In the genomic region with DNA sequence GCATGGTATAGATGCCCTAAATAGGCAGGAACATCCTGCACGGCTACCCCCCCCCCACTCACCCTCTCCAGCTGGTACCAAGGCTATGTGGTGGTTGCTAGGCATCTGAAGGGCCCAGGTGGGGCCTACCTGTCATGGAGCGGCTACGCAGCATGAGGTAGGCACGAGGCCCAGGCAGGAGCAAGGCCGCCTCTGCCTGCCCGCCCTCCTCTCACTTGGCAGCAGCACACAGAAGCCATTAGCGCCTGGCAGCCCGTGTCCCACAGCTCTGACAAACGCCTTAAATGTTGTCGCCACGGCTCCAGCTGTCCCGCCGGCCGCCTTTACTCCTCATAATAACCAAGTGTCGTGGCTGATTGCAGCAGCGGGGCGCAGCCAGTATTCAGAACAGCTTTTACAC, we compare ENCODE assay signal across 9 mouse cellular contexts. TPM values are rescaled to one million over a fixed set of nuclear protein-coding genes. Genes with fewer than 3 reads are reported as not detected.
DNase-seq lines count a peak whose midpoint lies in the region; ATAC-seq and TF ChIP-seq lines count a peak whose summit lies in the region.
"Had no signal": no experiment of that assay in that cellular context is flagged by ENCODE, and none has a peak within 500 bp of the region (broad histone marks: within the 10 kb centered on the region; RNA-seq: fewer than 3 reads in every experiment).

No protein-coding gene starts in this region.

- peak overlapping the region; percentile 92 for H3K27ac ChIP-seq in hindbrain, embryonic 13.5 days
- H3K27ac ChIP-seq in limb, embryonic 14.5 days (replicated peaks; ENCODE audit: low read depth, low read length): no peak overlapping the region
- H3K27ac ChIP-seq: intestine, embryonic 15.5 days had no signal

- H3K4me3 ChIP-seq in E14TG2a.4 (replicated peaks; ENCODE audit: low read length): peak overlapping the region; percentile 39; the same call in 1 of the 2 replicates
- H3K4me3 ChIP-seq in hindbrain, embryonic 13.5 days: no peak overlapping the region
- H3K4me3 ChIP-seq in limb, embryonic 14.5 days (replicated peaks; ENCODE audit: low read length): no peak overlapping the region
- H3K4me3 ChIP-seq: intestine, embryonic 15.5 days had no signal

- peak; percentile 66 for ATAC-seq in hindbrain, embryonic 13.5 days (ENCODE audit: low FRiP score)
- ATAC-seq in limb, embryonic 14.5 days (ENCODE audit: low FRiP score, low read depth): no peak
- no peak for ATAC-seq in inflammation-experienced regulatory T-cells, adult 6 months
- no peak for ATAC-seq in erythroblast, adult 5-6 weeks (replicated peaks; ENCODE audit: low FRiP score, poor library complexity, severe bottlenecking)
- ATAC-seq: intestine, embryonic 15.5 days had no signal

- no peak for TF ChIP-seq CTCF in E14TG2a.4 (conservative IDR thresholded peaks at IDR 0.05; ENCODE audit: low read length)

- no peak overlapping the region for H3K9ac ChIP-seq in hindbrain, embryonic 13.5 days
- no peak overlapping the region for H3K9ac ChIP-seq in limb, embryonic 14.5 days (ENCODE audit: low read depth, low read length, severe bottlenecking)
- H3K9ac ChIP-seq: intestine, embryonic 15.5 days had no signal

- TF ChIP-seq POLR2A in limb, embryonic 14.5 days (IDR thresholded peaks at IDR 0.05; ENCODE audit: borderline replicate concordance, extremely low read depth, insufficient read depth, insufficient read length): no peak

- WGBS in hindbrain, embryonic 13.5 days: 28% methylated on average over 17 of the region's 17 CpGs
- 56% methylated on average over 16 of the region's 17 CpGs for WGBS in limb, embryonic 14.5 days

- H3K27me3 ChIP-seq in E14TG2a.4 (ENCODE audit: insufficient read depth, low read length): peaks cover 14% of the 10 kb centered on the region
- H3K27me3 ChIP-seq in hindbrain, embryonic 13.5 days: no peaks in the 10 kb centered on the region
- H3K27me3 ChIP-seq in limb, embryonic 14.5 days (ENCODE audit: control insufficient read depth, insufficient read depth, low read length): no peaks in the 10 kb centered on the region

- H3K9me3 ChIP-seq in E14TG2a.4 (ENCODE audit: low read length): no peaks in the 10 kb centered on the region
- H3K9me3 ChIP-seq in hindbrain, embryonic 13.5 days: no peaks in the 10 kb centered on the region
- H3K9me3 ChIP-seq in limb, embryonic 14.5 days (ENCODE audit: control insufficient read depth, low read length): no peaks in the 10 kb centered on the region
- H3K9me3 ChIP-seq: intestine, embryonic 15.5 days had no signal

- no peak overlapping the region for H3K4me2 ChIP-seq in hindbrain, embryonic 13.5 days
- H3K4me2 ChIP-seq in limb, embryonic 14.5 days (replicated peaks; ENCODE audit: low read depth, low read length, severe bottlenecking): no peak overlapping the region
- H3K4me2 ChIP-seq: intestine, embryonic 15.5 days had no signal

- peaks cover 56% of the 10 kb centered on the region for H3K4me1 ChIP-seq in E14TG2a.4 (replicated peaks; ENCODE audit: low read depth, low read length)
- peaks cover 85% of the 10 kb centered on the region for H3K4me1 ChIP-seq in hindbrain, embryonic 13.5 days (replicated peaks)
- H3K4me1 ChIP-seq in limb, embryonic 14.5 days (ENCODE audit: control insufficient read depth, insufficient read depth, low read length): peaks cover 23% of the 10 kb centered on the region
- H3K4me1 ChIP-seq: intestine, embryonic 15.5 days had no signal

- no peaks in the 10 kb centered on the region for H3K36me3 ChIP-seq in E14TG2a.4 (ENCODE audit: insufficient read depth, low read length)
- H3K36me3 ChIP-seq in hindbrain, embryonic 13.5 days: no peaks in the 10 kb centered on the region
- H3K36me3 ChIP-seq in limb, embryonic 14.5 days (ENCODE audit: control insufficient read depth, insufficient read depth, low read length): no peaks in the 10 kb centered on the region
- H3K36me3 ChIP-seq: intestine, embryonic 15.5 days had no signal

- DNase-seq in cerebellum, adult 8-10 months: peak; percentile 84
- peak; percentile 22 for DNase-seq in limb, embryonic 14.5 days (ENCODE audit: low spot score)
- DNase-seq in embryo, embryonic 10.5 days (ENCODE audit: low spot score): no peak
- no peak for DNase-seq in thymus, postnatal 10 days (ENCODE audit: low spot score in 2 of 2)

RNA-seq across cellular contexts. Expression of a gene that starts 49.4 kb away (rescaled TPM):
- polyA plus RNA-seq in hindbrain, embryonic 13.5 days (2015; fragmentation: Nextera tagmentation; extraction: Ambion mirVana): 44.7 and 46.0 TPM in 2 replicates
- polyA plus RNA-seq in limb, embryonic 14.5 days (2012; rRNA removed): 34.9 and 41.3 TPM in 2 replicates
- polyA plus RNA-seq in limb, embryonic 14.5 days (2014; fragmentation: Nextera tagmentation; extraction: Ambion mirVana): 54.1 and 58.8 TPM in 2 replicates
- 10 to 100 TPM; 17.5 to 28.0 (median 19.6) TPM for polyA plus RNA-seq in inflammation-experienced regulatory T-cells, adult 6 months (2017; shearing (Covaris generic))
- 1.9 and 2.5 TPM in 2 replicates for total RNA-seq in erythroblast, adult 5-6 weeks (2015; ENCODE audit: low replicate concordance)
- 5.9 and 6.0 TPM in 2 replicates for total RNA-seq in erythroblast, adult 5-6 weeks (2017; ENCODE audit: low replicate concordance)

RNA-seq across cellular contexts. Expression of a gene that starts 57.7 kb away (rescaled TPM):
- polyA plus RNA-seq in hindbrain, embryonic 13.5 days (2015; fragmentation: Nextera tagmentation; extraction: Ambion mirVana): 38.9 and 39.1 TPM in 2 replicates
- 19.8 and 27.2 TPM in 2 replicates for polyA plus RNA-seq in limb, embryonic 14.5 days (2012; rRNA removed)
- polyA plus RNA-seq in limb, embryonic 14.5 days (2014; fragmentation: Nextera tagmentation; extraction: Ambion mirVana): 21.4 and 25.9 TPM in 2 replicates
- 10 to 100 TPM; 66.5 to 78.0 (median 67.2) TPM for polyA plus RNA-seq in inflammation-experienced regulatory T-cells, adult 6 months (2017; shearing (Covaris generic))
- total RNA-seq in erythroblast, adult 5-6 weeks (2015; ENCODE audit: low replicate concordance): 7.5 and 11.1 TPM in 2 replicates
- total RNA-seq in erythroblast, adult 5-6 weeks (2017; ENCODE audit: low replicate concordance): 4.7 and 6.7 TPM in 2 replicates

RNA-seq across cellular contexts. Expression of a gene that starts 57.7 kb away (rescaled TPM):
- polyA plus RNA-seq in hindbrain, embryonic 13.5 days (2015; fragmentation: Nextera tagmentation; extraction: Ambion mirVana): 68.6 and 71.1 TPM in 2 replicates
- polyA plus RNA-seq in limb, embryonic 14.5 days (2012; rRNA removed): 52.7 and 59.2 TPM in 2 replicates
- polyA plus RNA-seq in limb, embryonic 14.5 days (2014; fragmentation: Nextera tagmentation; extraction: Ambion mirVana): 37.6 and 38.6 TPM in 2 replicates
- polyA plus RNA-seq in inflammation-experienced regulatory T-cells, adult 6 months (2017; shearing (Covaris generic)): 10 to 100 TPM; 48.4 to 55.1 (median 54.4) TPM
- total RNA-seq in erythroblast, adult 5-6 weeks (2015; ENCODE audit: low replicate concordance): 0.77 and 4.4 TPM in 2 replicates
- total RNA-seq in erythroblast, adult 5-6 weeks (2017; ENCODE audit: low replicate concordance): 1.3 and 10.1 TPM in 2 replicates

Comparison
In these comparisons a context has a peak if more than half of its experiments do, and no peak if none do; other contexts are left out.
1. DNase-seq: peak in cerebellum, adult 8-10 months (single experiment) and limb, embryonic 14.5 days (single experiment); none in embryo, embryonic 10.5 days (single experiment) and thymus, postnatal 10 days (0 of 2).